Mouse (Mus musculus): ENCODE results near the gene Grm8.
A peak's percentile ranks its signal among the peaks of the same experiment; 100 is the strongest.
"Not testable (repeated sequence)": the region's sequence is repeated elsewhere in the genome, so short reads cannot be mapped to it uniquely, and the experiment has no call there.

The Grm8 gene

DNA sequence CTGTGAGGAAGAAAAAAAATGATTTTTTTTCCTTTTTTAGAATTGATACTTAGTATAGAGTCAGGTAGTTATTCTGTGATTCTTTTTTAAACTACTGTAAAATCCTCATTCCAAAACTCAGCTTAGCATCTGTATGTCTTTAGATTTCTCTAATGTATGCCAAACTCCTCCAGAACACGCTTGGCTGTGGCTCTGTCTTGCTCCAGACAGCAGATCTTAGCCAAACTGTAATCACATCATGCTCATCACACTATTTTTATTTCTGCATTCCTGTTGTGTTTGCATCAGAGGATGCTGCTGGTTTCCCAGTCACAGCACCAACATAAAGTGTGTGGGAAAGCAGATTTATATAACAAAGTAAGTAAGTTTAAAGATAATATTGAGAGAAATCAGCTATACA lies 249.2 kb downstream of the Grm8 start:
- DNase-seq (ENCODE audit: low read depth, low spot score), result no peak

DNA sequence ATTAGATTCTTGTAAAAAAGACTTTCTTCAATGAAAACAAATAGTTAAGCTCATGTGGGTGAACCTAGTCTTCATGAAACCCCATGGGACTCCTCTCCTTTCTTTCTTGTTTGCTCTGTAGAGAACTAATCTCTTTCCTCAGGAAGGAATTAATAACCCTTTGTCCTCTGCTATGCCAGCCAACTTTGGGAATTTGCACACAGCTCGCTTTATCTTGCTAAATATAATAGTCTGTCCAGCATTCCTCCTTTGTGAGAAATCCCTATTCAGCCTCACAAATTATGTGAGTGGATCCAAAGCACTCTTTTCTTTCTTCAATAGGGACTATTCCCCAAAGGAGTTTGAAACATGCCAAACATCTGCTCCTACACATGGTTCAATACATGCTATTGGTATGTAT lies 285.3 kb downstream of the Grm8 start:
- no peak for DNase-seq (ENCODE audit: low read depth, low spot score)

DNA sequence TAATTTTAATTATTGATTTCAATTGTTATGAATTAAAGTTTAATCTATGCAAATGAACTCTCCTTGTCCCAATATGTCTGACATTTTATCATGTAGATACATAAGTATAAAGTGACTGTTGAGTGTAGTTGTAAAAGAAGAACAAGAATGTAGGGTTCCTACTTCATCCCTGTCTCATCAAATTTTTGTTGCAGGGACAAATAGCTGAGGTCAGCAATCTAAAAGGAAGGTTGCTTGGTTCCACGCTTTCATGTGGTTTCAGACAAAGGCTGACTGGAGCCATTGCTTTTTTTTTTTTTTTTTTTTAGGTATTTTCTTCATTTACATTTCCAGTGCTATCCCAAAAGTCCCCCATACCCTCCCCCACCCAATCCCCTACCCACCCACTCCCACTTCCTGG lies 298.8 kb downstream of the Grm8 start:
- DNase-seq (ENCODE audit: low read depth, low spot score), result no peak

DNA sequence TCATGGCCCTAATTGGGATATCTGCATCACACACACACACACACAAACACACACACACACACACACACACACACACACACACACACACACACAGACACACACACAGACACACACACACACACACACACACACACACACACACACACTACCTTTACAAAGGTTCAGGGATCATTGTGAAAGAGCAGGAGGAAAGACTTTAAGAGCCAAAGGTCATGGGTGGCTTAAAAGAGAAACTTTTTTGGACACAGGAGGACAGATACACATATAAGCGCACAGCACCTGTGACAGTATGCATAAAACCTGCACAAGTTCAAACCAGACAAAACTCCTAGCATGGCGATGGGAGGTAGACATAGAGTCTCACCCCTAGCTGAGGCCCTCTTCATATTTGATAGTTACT lies 315.2 kb downstream of the Grm8 start:
- not testable (repeated sequence) for DNase-seq (ENCODE audit: low read depth, low spot score)

DNA sequence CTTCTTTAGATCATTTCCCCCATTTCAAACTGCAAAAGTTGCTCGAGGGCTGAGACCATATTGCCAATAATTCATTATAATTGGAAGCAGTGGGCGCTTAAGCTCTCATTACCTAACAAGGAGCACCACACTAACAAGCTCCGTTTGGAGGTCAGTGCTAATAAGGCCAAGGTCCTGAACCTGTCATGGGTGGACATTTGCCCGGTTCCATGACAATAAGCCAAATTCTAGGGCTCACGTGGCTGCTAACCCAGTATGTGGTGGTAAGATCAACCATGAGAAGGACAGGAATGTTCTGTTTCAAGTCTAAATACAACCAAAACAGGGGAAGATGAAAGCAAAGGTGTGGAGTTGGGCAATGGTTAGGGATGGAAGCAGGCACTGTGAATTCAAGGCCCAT lies 322.2 kb downstream of the Grm8 start:
- no peak for DNase-seq (ENCODE audit: low read depth, low spot score)

DNA sequence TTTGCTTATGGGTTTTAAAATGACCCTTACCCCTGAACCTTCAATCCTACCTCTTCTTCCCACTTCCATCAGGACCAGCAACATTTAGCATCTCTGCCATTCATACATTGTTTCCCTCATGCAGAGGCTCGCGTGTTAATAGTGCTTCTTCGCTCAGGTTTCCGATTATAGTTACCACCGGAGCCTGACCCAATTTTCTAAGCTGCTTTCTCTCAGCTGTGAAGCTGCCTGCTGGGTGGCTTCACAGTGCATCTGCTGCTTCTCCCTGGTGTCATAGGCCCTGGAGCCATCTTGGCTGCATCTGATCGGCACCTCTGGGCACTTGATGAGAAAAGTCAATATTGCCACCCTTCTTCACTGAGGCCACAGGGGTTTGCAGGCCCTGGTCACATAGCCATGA lies 325.0 kb downstream of the Grm8 start:
- no peak for DNase-seq (ENCODE audit: low read depth, low spot score)

GRCm38 (mm10) chr6:27806741-27807140 lies 328.2 kb downstream of the Grm8 start:
- no peak for DNase-seq (ENCODE audit: low read depth, low spot score)

- DNase-seq (ENCODE audit: low read depth, low spot score), result no peak
Measured at GRCm38 (mm10) chr6:27800881-27801572, 334.0 kb downstream of the Grm8 start.

DNA sequence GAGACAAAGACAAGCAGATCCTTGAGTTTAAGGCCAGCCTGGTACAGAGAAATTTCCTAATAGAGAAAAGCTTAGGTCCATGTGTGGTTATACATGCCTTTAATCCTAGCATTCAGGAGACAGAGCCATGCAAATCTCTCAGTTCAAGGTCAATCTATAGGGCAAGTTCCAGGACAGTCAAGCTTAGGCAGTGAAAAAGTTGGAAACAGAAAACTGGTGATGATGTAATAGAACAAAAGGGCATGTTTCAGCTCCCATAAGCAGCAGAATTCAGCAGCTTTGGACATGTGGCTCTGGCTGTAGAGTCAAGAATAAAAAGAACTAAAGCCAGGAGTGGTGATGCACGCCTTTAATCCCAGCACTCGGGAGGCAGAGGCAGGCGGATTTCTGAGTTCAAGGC lies 336.2 kb downstream of the Grm8 start:
- DNase-seq (ENCODE audit: low read depth, low spot score), result no peak

DNA sequence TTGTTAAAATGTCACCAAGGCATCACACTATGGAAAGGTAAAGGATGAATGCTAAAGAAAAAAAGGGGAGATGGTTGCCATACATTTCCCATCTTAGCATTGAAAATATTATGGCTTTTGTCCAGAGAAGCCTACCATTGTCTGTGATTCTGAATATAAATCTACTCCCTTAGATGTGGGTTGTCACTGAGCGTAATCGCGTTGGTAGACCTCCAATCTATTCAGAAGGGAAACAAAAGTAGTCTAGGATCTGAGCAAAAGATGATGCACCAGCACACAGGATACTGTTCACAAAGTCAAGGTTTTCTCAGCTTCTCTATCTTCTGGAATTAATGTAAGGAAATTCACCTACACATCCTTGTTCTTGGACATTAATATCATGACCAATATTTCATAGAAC lies 345.4 kb downstream of the Grm8 start:
- DNase-seq (ENCODE audit: low read depth, low spot score), result no peak

GRCm38 (mm10) chr6:27789151-27789550 lies 345.8 kb downstream of the Grm8 start:
- no peak for DNase-seq (ENCODE audit: low read depth, low spot score)

- DNase-seq (ENCODE audit: low read depth, low spot score), result no peak
Measured at GRCm38 (mm10) chr6:27782251-27782650, 352.7 kb downstream of the Grm8 start.

DNA sequence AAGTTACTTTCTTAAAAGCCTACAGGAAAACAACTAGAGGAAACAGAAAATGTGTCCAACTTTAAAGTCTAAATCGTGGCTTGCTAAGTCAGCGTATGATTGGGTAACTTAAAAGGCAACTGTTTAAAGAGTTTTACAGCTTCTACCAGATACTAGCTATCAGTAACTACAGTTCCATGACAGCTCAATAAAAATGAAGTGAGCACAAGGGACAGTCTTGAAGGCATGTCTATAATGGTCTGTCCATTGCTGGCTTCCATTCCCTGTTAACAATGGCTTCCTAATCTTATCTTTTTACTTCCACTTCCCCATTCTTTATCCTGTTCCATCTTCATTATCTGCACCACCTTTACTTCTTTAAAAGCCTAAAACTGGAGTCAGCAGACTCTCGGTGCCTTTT lies 353.6 kb downstream of the Grm8 start:
- no peak for DNase-seq (ENCODE audit: low read depth, low spot score)

GRCm38 (mm10) chr6:27775646-27776271 lies 359.2 kb downstream of the Grm8 start:
- DNase-seq (ENCODE audit: low read depth, low spot score), result no peak

DNA sequence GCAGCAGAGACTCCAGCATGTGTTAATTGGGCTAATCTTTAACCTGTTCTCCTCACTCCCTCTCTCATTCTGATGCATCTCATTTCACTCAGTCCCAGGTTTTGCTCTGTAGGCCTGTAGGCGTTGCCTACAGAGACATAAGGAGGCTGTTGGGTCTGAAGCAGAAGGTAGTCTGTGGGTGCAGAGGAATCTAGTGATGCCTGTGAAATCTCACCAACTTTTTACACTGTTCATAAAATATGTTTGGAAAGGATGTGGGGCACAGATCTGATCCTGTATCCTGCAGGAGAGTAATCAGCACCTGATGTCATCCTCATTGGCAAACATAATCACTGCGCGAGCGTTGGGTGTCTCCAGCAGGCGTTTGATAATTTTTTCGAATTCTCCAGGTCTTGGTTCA lies 372.9 kb downstream of the Grm8 start:
- no peak for DNase-seq (ENCODE audit: low read depth, low spot score)

- DNase-seq (ENCODE audit: low read depth, low spot score), result no peak
Measured at GRCm38 (mm10) chr6:27753290-27753829, 381.6 kb downstream of the Grm8 start.

GRCm38 (mm10) chr6:27746493-27746892 lies 388.5 kb downstream of the Grm8 start:
- DNase-seq (ENCODE audit: low read depth, low spot score), result no peak

DNA sequence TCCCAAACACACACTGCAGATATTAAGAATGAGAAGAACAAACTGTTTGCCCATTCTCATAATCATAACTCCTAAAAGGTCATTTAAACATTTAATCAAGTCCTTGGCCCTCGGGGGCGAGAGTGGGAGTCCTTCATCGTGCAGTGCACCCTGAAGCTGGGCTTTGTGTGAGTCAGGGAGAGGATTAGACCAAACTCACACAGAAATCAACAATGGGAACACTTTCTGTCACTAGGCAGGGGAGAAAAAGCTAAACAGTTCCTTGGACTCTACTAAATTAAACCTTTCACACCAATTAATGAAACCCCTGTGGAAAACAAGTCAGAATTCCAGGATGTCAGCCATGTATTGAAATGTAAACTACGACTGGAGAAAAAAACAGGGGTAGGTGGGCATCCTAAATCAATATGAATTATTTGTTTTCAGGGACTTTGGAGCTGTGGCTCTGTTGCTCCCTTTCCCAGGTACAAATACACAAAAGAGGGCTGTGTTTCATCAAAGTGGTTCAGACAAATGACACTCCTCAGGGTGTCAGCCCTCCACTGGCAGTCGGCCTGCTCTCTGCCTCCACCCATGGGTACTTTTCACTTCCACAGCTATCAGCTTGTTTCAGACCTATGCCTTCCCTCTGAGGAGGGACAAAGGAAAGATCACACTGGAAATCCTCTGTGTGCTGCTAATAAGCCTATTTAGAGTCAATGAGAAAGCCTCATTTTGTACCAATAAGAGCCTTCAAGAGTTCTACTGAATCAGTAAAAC lies 389.1 kb downstream of the Grm8 start:
- no peak for DNase-seq (ENCODE audit: low read depth, low spot score)

GRCm38 (mm10) chr6:27689382-27689781 lies 445.6 kb downstream of the Grm8 start:
- DNase-seq (ENCODE audit: low read depth, low spot score), result no peak

DNA sequence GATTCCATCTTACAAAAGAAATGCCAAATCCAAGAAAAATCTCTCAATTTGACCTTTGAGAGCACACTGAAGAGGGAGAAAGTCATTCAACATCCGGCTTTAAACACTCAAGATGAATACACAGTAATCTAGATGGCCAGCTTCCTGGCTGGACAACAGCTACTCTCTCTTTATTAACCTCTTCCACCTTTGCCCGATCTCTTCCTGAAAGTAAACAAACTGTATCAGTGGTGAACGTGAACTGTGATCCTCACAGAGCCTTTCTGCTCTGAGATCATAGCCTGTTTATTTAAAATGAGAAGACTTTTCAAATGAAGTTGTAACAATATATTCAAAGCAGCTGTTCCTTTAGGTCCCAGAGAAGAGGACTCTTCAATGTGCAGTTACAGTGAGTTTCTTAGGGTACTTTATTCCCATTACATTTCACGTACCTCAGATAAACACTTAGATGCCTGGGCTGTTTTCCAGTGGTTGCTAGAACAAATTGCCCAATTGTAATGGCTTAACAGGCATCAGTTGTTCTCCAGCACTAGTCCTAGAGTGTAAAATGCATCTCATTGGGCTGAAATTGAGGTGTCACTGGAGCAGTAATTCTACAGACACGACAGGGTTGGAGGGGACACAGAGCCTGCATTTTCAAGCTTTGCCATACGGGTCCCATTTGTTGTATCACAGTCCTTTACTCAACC lies 473.1 kb downstream of the Grm8 start:
- no peak for DNase-seq (ENCODE audit: low read depth, low spot score)

DNA sequence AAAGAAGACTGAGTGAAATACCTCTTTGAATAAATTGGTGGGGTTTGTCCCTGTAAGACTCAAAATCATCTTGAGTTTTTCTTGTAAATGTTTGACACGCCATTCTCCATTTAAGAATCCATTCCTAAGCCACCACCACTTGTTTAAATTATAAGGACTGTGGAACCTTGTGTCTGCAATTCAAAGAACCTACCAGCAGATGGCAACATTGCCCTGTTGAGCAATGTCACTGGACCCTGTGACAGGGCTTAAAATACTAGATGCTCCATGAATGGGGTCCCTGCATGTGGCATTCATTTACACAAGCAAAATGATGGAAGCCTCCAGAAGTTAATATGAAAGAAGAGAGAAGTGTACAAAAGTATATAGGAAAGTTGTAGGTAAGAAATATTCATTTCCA lies 477.5 kb downstream of the Grm8 start:
- DNase-seq (ENCODE audit: low read depth, low spot score), result peak; percentile 1

DNA sequence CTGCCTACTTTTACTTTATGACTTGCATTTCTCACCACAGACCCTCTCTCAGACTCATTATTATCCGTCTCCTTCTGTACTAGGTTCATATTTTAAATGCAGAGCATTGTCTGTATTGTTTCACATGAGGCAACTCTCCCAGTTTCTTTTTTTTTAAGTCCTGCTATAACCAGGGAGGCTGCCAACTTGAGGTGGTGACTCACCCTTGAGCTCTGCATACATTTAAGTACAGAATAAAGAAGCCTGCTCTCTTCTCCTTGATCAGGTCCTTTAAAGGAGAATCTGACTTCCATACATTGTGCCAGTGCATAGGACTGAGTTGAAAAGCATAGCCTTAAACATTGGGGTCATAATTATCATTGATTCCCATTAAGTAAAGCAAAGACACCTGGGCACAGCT lies 488.5 kb downstream of the Grm8 start:
- no peak for DNase-seq (ENCODE audit: low read depth, low spot score)

Measured in skeletal muscle tissue, adult 2 months (tissue).